Mouse (Mus musculus) cerebellum, adult 2 months (tissue): ENCODE measurements around the gene Arhgap17.

Source experiments
- CTCF ChIP-seq: fragments of 200-500 bp; IDR thresholded peaks from 2 replicates; pipeline ENCODE4 v1.5.1; 2011; ENCODE audit warnings: low read depth, mild to moderate bottlenecking, control low read depth, low read length, moderate library complexity, borderline replicate concordance; ENCODE audit not compliant: insufficient read depth
- POLR2A ChIP-seq: fragments of 200-500 bp; IDR thresholded peaks from 2 replicates; pipeline ENCODE4 v1.6.1; 2011; ENCODE audit warnings: low read length, control low read depth, borderline replicate concordance; ENCODE audit not compliant: insufficient read depth

DNA sequence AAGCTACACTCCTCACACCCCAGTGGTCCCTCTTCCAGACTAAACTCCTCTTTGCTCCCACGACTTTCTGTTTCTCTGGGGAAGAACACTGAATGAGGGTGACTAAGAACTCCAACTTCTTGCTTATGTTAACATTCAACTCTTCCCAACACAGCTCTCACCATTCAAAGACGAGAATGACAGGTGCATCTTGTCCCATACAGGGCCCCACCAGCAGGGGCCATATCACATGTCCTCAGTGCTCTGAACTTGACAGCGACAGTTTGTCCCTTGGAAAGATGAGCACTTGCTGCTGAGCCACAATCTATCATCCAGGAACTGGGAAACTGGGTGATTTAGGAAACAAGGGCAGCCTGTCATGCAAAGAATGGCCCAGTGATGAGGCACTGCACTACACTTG is 57.0 kb downstream of the Arhgap17 start:
- no peak for TF ChIP-seq CTCF
- TF ChIP-seq POLR2A = no peak
